Mouse (Mus musculus) heart, embryonic 14.5 days (tissue): ENCODE measurements around the gene Cox10. TPM values are rescaled to one million over a fixed set of nuclear protein-coding genes. Genes with fewer than 3 reads are reported as not detected.
A peak's percentile ranks its signal among the peaks of the same experiment; 100 is the strongest.

Experiments
- ATAC-seq: fragments of 200-750 bp; cut with Nextera tagmentation; 2 replicates; pipeline ENCODE4 v1.8.0; 2017; ENCODE audit warnings: low read depth, moderate TSS enrichment; ENCODE audit not compliant: insufficient number of reproducible peaks, insufficient read depth, low FRiP score
- H3K27ac ChIP-seq, 2 experiments: fragments of 200-500 bp in 1 of 2; fragments of 300-500 bp in 1 of 2; sonication (generic) in 1 of 2; replicated peaks in 1 of 2; 2 replicates each; pipeline ENCODE4 v1.5.1; 2012 to 2014; ENCODE audit warnings: low read depth in 2 of 2, low read length in 2 of 2, control low read depth in 1 of 2, mild to moderate bottlenecking in 1 of 2, mixed read lengths in 1 of 2; ENCODE audit not compliant: control insufficient read depth in 1 of 2, insufficient read depth in 1 of 2
- H3K27me3 ChIP-seq: fragments of 300-500 bp; sonication (generic); 2 replicates; pipeline ENCODE4 v1.6.1; 2014; ENCODE audit warnings: mild to moderate bottlenecking, low read length, control low read depth; ENCODE audit not compliant: control insufficient read depth, insufficient read depth
- H3K36me3 ChIP-seq: fragments of 300-500 bp; sonication (generic); 2 replicates; pipeline ENCODE4 v1.6.1; 2014; ENCODE audit warnings: mild to moderate bottlenecking, control low read depth, low read length, mixed read lengths; ENCODE audit not compliant: control insufficient read depth, insufficient read depth
- H3K4me1 ChIP-seq, 2 experiments: fragments of 200-500 bp in 1 of 2; fragments of 300-500 bp in 1 of 2; sonication (generic) in 1 of 2; 2 replicates each; pipeline ENCODE4 v1.6.1; 2012 to 2014; ENCODE audit warnings: low read length in 2 of 2, control low read depth in 1 of 2, mixed read lengths in 1 of 2; ENCODE audit not compliant: control insufficient read depth in 2 of 2, insufficient read depth in 2 of 2
- H3K4me2 ChIP-seq: fragments of 300-500 bp; sonication (generic); 2 replicates; pipeline ENCODE4 v1.6.1; 2014; ENCODE audit warnings: mild to moderate bottlenecking, low read length
- H3K4me3 ChIP-seq, 2 experiments: fragments of 200-500 bp in 1 of 2; fragments of 300-500 bp in 1 of 2; sonication (generic) in 1 of 2; 2 replicates each; pipeline ENCODE4 v1.5.1; 2012 to 2014; ENCODE audit warnings: low read length in 2 of 2, mild to moderate bottlenecking in 2 of 2, control low read depth in 1 of 2, low read depth in 1 of 2, moderate library complexity in 1 of 2; ENCODE audit not compliant: control insufficient read depth in 1 of 2, insufficient read depth in 1 of 2
- H3K9ac ChIP-seq: fragments of 300-500 bp; sonication (generic); 2 replicates; pipeline ENCODE4 v1.6.1; 2014; ENCODE audit warnings: mild to moderate bottlenecking, low read length
- H3K9me3 ChIP-seq: fragments of 300-500 bp; sonication (generic); 2 replicates; pipeline ENCODE4 v1.6.1; 2016; ENCODE audit warnings: low read length, control low read depth; ENCODE audit not compliant: control insufficient read depth
- WGBS: fragments of 180-500 bp; shearing (Covaris S2); extraction: QIAGEN DNeasy Blood & Tissue Kit; methylation state at CpG from one replicate; pipeline ENCODE4 v1.1.7; 2014; 5-methylcytosine and 5-hydroxymethylcytosine counted together
- polyA plus RNA-seq: library from polyadenylated mRNA; unstranded; fragments of >200 nt; fragmentation: Nextera tagmentation; extraction: Ambion mirVana; gene quantifications from 2 replicates; pipeline ENCODE4 v1.2.1, GENCODE M21; 2014

Cox10 gene
- polyA plus RNA-seq, 1 experiment from 2014 or later = 39.5 TPM

- Histone ChIP-seq H3K27me3 (no peaks in the 10 kb centered on the region), H3K9me3 (no peaks in the 10 kb centered on the region), H3K27ac (peak overlapping the region; percentile 53 to 68; a peak in 3 of 4 replicates), H3K4me3 (no peak overlapping the region), H3K4me1 (peaks cover 14 to 23% of the 10 kb centered on the region in 2 experiments), H3K4me2 (no peak overlapping the region), H3K36me3 (peaks cover 9% of the 10 kb centered on the region; the same call in 1 of the 2 replicates), H3K9ac (0 out of 2 replicates have a peak overlapping the region, but pooled peaks have one; percentile 16)
- WGBS = 49% methylated on average over 5 of the region's 5 CpGs
- ATAC-seq = no peak
Observed at GRCm38 (mm10) chr11:64000200-64000794, 79.0 kb downstream of the Cox10 start.

- Histone ChIP-seq H3K4me2 (no peak overlapping the region), H3K4me1 (peaks cover 14 to 23% of the 10 kb centered on the region in 2 experiments), H3K9ac (no peak overlapping the region), H3K27ac (no peak overlapping the region), H3K4me3 (no peak overlapping the region), H3K27me3 (no peaks in the 10 kb centered on the region), H3K36me3 (peaks cover 9% of the 10 kb centered on the region; the same call in 1 of the 2 replicates), H3K9me3 (no peaks in the 10 kb centered on the region)
- no peak for ATAC-seq
- 72% methylated on average over 6 of the region's 6 CpGs for WGBS
Observed at GRCm38 (mm10) chr11:63999431-63999830, 79.8 kb downstream of the Cox10 start.

- no peak overlapping the region for H3K9ac ChIP-seq
- no peak overlapping the region for H3K4me2 ChIP-seq
- H3K27me3 ChIP-seq = no peaks in the 10 kb centered on the region
- no peak overlapping the region for H3K4me3 ChIP-seq
- 75% methylated on average over 8 of the region's 8 CpGs for WGBS
- ATAC-seq = no peak
- no peaks in the 10 kb centered on the region; a peak in 1 of 4 replicates for H3K4me1 ChIP-seq
- peaks cover 13% of the 10 kb centered on the region; the same call in 1 of the 2 replicates for H3K36me3 ChIP-seq
- H3K9me3 ChIP-seq = no peaks in the 10 kb centered on the region
- no peak overlapping the region for H3K27ac ChIP-seq
Observed at GRCm38 (mm10) chr11:63991958-63992357, 87.3 kb downstream of the Cox10 start.

GRCm38 (mm10) chr11:63990759-63991158 is 88.5 kb downstream of the Cox10 start:
- ATAC-seq = no peak
- Histone ChIP-seq H3K4me1 (peaks cover 2% of the 10 kb centered on the region in 2 experiments; a peak in 2 of 4 replicates), H3K4me2 (no peak overlapping the region), H3K27me3 (no peaks in the 10 kb centered on the region), H3K36me3 (peaks cover 13% of the 10 kb centered on the region; the same call in 1 of the 2 replicates), H3K9ac (no peak overlapping the region), H3K9me3 (no peaks in the 10 kb centered on the region), H3K4me3 (no peak overlapping the region), H3K27ac (no peak overlapping the region)
- WGBS = 91% methylated on average over 7 of the region's 7 CpGs

- Histone ChIP-seq H3K9me3 (no peaks in the 10 kb centered on the region), H3K9ac (no peak overlapping the region), H3K4me3 (no peak overlapping the region), H3K4me2 (no peak overlapping the region), H3K27me3 (no peaks in the 10 kb centered on the region), H3K4me1 (peaks cover 6% of the 10 kb centered on the region in 2 experiments; a peak in 3 of 4 replicates), H3K27ac (no peak overlapping the region), H3K36me3 (peaks cover 13% of the 10 kb centered on the region; the same call in 1 of the 2 replicates)
- WGBS = 94% methylated on average over 8 of the region's 8 CpGs
- no peak for ATAC-seq
Observed at GRCm38 (mm10) chr11:63990311-63990710, 89.0 kb downstream of the Cox10 start.

GRCm38 (mm10) chr11:63988991-63989860 is 90.0 kb downstream of the Cox10 start:
- Histone ChIP-seq H3K9ac (no peak overlapping the region), H3K27ac (peak overlapping the region; percentile 39 to 62; a peak in 3 of 4 replicates), H3K36me3 (peaks cover 13% of the 10 kb centered on the region; the same call in 1 of the 2 replicates), H3K4me2 (no peak overlapping the region), H3K4me3 (no peak overlapping the region), H3K9me3 (no peaks in the 10 kb centered on the region), H3K27me3 (no peaks in the 10 kb centered on the region), H3K4me1 (peaks cover 6 to 7% of the 10 kb centered on the region in 2 experiments; a peak in 3 of 4 replicates)
- WGBS = 64% methylated on average over 9 of the region's 9 CpGs
- peak; percentile 60; the same call in 1 of the 2 replicates for ATAC-seq

GRCm38 (mm10) chr11:63988031-63988665 is 91.1 kb downstream of the Cox10 start:
- Histone ChIP-seq H3K36me3 (peaks cover 13% of the 10 kb centered on the region; the same call in 1 of the 2 replicates), H3K4me2 (no peak overlapping the region), H3K27ac (peak overlapping the region in 1 of 2 experiments; percentile 62; a peak in 2 of 4 replicates), H3K4me1 (peaks cover 6 to 7% of the 10 kb centered on the region in 2 experiments; a peak in 3 of 4 replicates), H3K4me3 (no peak overlapping the region), H3K27me3 (no peaks in the 10 kb centered on the region), H3K9ac (no peak overlapping the region), H3K9me3 (no peaks in the 10 kb centered on the region)
- WGBS = 58% methylated on average over 3 of the region's 3 CpGs
- ATAC-seq = no peak
